Mouse (Mus musculus) inflammation-experienced regulatory T-cells, adult 6 months (primary cell): Measurements from ENCODE around the gene Wnt5b. TPM values are rescaled to one million over a fixed set of nuclear protein-coding genes. Genes with fewer than 3 reads are reported as not detected.
A peak's percentile ranks its signal among the peaks of the same experiment; 100 is the strongest.
"Not testable (repeated sequence)": the region's sequence is repeated elsewhere in the genome, so short reads cannot be mapped to it uniquely, and the experiment has no call there.

Experiments used
- ATAC-seq: one replicate; pipeline ENCODE4 v1.8.0; 2017
- polyA plus RNA-seq, 3 experiments: library from polyadenylated mRNA; unstranded; fragments of 100-300 nt; shearing (Covaris generic); gene quantifications; one replicate each; pipeline ENCODE4 v1.2.1; 2017

The Wnt5b gene
- polyA plus RNA-seq, 3 experiments from 2014 or later = 0.16 TPM; not detected in 2

DNA sequence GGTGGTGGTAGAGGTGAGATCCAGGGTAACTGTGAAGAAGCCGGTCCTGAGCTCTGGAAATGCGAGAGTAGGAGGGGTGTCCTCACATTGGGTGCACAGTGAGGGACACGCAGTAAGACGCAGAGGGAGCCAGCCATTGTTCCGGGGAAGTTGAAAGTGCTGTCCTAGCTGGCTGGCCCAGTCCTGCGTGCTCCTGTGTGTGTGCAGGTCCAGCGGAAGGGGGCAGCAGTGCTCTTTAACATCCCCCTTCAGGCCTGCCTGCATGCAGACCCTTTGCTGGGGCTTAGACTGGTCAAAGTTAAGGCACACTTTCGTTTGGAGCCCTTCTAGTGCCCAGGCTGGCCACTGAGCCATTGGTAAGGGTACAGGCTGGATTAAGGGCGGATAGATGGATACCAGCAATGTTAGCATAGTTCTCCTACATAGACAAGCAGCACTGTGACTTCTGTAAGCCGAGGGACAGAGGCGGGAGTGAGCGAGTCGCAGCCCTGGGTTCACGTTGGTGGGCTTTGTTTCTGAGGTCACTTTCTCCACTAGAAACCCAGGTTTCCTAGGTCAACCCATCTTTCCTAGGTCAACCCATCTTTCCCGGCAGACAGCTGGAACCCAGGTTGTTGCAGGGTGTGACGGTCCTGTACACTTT, 61.1 kb downstream of the Wnt5b start:
- no peak for ATAC-seq

GRCm38 (mm10) chr6:119481741-119482390, 62.3 kb downstream of the Wnt5b start:
- not testable (repeated sequence) for ATAC-seq

DNA sequence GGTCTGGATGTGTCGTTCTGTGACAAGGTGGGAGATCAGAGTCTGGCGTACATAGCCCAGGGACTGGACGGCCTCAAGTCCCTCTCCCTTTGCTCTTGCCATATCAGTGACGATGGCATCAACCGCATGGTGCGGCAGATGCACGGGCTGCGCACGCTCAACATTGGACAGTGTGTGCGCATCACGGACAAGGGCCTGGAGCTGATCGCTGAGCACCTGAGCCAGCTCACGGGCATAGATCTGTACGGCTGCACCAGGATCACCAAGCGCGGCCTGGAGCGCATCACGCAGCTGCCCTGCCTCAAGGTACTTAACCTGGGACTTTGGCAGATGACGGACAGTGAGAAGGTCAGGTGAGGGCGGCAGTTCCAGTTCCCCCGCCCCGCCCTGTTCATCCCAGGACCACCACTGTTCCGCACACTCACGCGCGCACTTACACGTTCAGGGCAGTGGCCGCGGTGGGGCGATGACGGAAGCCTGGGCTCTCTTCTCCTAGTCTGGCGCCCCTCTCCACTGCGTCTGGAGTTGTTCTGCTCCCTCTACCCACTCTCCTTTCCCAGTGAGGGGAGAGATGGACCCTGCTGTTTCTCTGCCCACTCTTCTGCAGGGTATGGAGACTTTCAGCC, 63.3 kb downstream of the Wnt5b start:
- no peak for ATAC-seq

DNA sequence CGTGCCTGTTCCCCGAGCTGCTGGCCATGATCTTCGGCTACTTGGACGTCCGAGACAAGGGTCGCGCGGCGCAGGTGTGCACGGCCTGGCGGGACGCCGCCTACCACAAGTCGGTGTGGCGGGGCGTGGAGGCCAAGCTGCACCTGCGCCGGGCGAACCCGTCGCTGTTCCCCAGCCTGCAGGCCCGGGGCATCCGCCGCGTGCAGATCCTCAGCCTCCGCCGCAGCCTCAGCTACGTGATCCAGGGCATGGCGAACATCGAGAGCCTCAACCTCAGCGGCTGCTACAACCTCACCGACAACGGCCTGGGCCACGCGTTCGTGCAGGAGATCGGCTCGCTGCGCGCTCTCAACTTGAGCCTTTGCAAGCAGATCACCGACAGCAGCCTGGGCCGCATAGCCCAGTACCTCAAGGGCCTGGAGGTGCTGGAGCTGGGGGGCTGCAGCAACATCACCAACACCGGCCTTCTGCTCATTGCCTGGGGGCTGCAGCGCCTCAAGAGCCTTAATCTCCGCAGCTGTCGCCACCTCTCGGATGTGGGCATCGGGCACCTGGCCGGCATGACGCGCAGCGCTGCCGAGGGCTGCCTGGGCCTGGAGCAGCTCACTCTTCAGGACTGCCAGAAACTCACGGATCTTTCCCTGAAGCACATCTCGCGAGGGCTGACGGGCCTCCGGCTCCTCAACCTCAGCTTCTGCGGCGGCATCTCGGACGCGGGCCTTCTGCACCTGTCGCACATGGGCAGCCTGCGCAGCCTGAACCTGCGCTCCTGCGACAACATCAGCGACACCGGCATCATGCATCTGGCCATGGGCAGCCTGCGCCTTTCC, 64.1 kb downstream of the Wnt5b start:
- ATAC-seq = peak; percentile 46

- peak; percentile 52 for ATAC-seq
Observed at GRCm38 (mm10) chr6:119479343-119479875, 64.7 kb downstream of the Wnt5b start, which contains the start of gene Fbxl14. Gene Fbxl14, plus strand, starts transcription at chr6:119479668.

DNA sequence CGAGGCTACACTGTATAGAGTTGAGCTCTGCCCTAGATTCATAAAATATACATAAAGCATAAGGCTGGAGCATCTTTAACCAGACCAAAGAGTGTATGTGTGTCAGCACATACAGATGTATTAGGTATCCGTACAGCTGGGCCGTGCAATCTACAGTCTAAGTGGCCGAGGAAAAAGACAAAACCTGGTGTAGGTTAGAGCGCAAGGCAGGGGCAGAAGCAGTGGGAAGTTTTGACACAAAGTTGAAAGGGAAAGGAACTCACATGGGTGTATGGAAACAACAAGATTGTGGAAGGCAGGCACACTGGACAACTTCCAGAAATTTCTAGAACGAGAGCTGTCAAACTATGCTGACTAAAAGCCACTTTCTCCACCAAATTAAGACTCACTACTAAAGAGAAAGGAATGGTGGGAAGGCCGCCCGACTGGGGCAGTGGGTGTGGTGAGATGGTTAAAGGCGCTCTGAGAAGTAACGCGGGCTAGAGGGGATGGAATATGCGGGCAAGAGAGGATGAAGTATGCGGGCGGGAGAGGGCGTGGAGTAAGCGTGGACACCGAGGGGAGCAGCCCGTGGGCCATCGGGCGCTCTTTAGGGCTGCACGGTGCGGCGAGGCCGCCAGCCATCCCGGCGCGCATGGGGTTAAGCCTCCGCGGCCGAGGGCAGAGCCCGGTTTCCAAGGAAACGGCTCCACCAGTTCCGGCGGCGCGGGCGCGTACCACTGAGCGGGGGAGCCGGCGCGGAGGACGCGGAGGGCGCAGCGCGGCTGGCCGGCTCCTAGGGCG, 65.4 kb downstream of the Wnt5b start:
- peak; percentile 62 for ATAC-seq

DNA sequence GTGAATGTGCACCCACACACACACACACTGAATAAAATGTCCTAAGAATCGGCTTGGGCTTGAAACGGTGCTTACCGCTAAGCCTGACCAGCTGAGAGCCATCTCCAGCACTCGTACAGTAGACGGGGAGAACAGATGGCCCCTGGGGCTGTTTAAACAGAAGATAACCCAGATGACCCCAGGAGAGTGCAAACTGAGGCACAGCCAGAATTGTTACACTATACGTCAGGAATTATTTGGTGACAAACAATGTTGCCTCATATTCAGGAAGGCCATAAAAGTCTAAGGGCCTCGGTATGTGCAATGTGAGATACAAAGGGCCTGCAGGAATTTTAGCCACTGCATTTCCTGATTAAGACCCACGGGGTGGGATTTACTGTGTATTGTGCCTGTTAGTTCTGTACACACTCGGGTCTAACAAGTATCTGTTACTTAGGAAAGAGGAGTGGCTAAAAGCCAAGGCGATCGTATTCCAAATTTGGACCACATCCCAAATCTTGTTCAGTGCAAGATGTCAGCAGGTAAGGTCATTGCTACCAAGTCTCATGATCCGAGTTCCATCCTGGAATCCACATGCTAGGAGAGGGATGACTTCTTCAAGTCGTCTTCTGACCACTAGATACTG, 66.3 kb downstream of the Wnt5b start:
- no peak for ATAC-seq

DNA sequence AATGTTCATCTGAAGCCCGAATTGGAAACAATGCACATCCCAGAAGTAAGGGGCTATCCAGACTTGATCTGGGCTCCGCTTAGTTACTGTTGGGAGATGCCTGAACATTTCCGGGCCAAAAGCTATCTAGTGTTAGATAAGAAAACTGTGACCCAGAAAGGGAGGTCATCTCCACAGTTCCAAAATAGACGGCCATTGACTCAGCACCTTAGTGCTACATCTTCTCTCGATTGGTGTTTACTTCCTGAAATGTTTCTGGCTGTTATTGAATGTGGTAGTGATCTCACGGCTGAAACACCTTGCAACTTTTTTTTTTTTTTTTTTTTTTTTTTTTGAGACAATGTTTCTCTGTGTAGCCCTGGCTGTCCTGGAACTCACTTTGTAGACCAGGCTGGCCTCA, 68.2 kb downstream of the Wnt5b start:
- ATAC-seq = no peak

DNA sequence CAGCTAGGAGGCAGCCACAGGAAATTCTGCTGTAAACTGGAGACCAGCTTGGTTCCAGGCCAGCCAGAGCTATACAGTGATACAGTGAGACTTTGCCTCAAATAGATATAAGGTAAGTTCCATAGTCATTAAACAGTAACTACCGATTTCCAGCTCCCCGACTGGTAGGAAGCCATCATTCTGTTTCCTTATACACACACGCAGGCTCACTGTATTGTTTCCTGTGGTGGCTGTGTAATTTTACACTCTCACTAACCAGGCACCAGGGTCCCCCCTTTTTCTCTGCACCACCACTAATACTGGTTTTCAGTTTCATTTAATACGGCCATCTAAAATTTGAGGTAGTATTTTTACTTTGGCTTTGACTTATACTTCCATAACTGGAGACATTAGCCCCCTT, 70.2 kb downstream of the Wnt5b start:
- ATAC-seq = no peak

- ATAC-seq = no peak
Observed at GRCm38 (mm10) chr6:119473446-119473845, 70.7 kb downstream of the Wnt5b start.

GRCm38 (mm10) chr6:119472705-119473104, 71.4 kb downstream of the Wnt5b start:
- ATAC-seq = no peak

DNA sequence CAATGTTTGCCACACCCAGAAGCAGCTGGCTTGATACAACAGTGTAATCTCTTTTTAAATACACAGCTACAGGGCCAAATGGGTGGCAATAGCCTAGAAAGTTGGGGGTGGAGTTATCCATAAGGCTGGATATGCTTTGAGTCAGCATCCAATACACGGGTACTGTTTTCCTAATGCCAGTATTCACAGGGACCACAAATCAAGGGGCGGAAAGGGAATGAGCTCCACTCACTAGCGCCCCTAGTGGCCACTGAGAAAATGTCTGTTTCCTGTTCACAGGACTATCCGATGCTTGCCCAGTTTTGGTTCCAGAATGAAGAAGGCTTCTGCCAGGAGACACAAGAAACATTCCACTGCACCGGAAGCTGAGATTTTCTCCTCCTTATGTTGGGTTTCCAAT, 72.0 kb downstream of the Wnt5b start:
- ATAC-seq = peak; percentile 69

DNA sequence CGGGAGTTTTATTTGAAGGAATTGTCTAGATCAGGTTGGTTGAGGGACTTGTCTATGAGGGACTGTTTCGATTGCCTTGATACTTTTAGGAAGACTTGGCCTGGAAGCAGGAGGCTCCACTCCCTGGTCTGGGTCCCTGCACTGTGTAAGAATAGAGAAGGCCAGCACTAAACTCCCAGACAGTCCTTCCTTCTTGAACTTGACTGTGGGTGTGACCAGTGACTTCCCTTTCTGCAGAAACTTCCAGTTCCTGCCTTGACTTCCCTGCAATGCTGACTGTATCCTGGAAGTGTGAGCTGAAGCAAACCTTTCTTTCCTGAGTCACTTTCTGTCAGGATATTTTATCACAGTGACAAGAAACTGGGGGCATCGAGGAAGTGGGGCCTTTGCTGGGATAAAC, 73.4 kb downstream of the Wnt5b start:
- ATAC-seq = no peak

DNA sequence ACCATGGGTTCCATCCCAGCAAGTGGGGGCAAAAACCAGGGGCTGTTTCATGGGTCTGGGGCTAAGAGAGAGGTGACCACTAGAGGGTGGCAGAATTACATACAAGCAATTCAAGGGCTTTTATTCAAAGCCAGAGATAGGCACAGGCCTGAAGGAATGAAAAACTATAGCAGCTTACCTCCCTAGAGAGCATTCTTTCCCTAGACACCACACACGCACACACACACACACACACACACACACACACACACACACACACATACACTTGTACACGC, 76.4 kb downstream of the Wnt5b start:
- ATAC-seq = no peak

DNA sequence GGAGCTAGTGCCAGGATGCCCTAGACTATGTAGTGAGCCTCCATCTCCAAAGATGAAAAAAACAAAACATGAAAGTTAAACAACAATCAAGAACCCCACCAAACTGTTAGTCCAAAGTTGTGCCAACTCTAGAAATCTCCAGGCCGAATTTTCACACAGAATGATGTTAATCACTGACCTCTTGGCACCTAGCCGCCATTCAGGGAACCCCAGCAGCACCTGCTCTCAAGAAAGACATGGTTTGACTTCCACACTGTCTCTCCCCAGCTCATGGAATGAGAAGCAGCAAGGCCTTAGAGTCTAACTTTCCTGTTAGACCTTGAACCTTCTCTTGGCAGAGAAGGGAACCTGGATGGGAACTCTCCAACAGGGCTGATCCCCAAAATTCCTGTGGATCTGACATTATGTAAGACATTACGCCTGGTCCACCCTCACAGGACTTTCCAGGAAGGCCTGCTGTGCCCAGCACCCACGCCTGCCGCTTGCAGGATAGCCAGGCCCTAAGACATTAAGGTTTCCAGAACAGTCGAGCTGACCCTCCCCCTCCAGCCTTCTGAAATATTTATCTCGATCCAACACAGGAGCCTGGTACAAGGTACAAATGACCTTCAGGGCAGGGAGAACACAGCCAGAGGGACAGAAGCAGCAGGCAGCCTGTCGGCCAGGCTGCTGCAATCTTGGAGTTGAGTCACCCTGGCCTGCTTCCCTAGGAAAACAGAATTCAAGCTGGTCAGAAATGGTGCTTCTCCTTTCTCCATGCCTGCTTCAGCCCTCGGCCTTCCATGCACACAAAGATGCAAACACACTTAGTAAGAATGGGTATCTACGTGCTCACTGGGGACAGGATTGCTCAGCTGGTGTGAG, 77.0 kb downstream of the Wnt5b start:
- no peak for ATAC-seq

DNA sequence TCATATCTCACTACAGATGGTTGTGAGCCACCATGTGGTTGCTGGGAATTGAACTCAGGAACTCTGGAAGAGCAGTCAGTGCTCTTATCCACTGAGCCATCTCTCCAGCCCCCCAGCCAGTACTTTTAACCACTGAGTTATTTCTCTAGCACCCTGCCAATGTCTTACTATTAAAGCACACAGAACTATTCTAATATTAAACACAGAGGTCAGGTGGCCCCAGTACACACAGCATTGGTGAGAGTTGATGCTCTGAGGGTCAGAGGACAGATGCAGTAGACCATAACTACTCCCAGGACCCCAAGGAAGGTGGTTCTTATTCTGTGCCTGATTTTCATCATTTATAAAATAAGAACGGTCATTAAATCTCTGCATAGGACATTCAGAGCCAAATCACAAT, 78.0 kb downstream of the Wnt5b start:
- ATAC-seq = no peak

DNA sequence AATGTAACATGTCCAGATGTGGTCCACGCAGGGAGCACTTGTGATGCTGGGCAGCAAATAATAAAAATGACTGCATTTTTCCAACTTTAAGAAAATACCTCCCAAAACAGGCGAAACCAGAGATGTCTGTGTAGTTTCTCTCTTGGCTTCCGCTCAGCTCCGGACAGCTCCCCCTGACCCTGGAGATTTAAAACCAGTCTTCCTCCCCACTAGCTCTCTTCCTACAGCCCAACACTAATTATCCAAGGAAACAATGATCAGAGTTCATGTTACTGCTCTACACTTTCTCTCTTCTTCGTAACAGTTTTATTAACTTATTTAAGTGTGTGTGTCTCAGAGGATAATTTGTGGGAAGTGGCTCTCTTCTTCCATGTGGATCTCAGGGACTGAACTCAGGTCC, 83.8 kb downstream of the Wnt5b start:
- ATAC-seq = no peak

- ATAC-seq = no peak
Observed at GRCm38 (mm10) chr6:119459041-119459440, 85.1 kb downstream of the Wnt5b start.

DNA sequence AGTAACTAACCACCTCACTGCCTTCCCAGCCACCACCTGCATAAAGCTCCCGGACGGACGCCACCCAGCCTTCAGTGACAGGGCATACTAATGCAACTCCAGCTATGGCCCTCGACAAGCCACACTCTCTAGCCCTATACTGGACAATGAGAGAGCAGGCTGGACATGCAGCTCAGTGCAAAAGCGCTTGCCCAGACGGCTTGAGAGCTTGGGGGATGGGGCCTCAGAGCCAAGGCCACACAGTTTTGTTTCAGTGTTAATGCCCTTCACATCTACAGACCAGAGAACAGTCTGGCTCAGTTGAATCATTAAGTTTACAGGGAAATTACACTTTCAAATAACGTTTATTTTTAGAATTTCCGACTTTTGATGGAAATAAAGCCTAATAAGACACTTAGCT, 86.0 kb downstream of the Wnt5b start:
- ATAC-seq = no peak

DNA sequence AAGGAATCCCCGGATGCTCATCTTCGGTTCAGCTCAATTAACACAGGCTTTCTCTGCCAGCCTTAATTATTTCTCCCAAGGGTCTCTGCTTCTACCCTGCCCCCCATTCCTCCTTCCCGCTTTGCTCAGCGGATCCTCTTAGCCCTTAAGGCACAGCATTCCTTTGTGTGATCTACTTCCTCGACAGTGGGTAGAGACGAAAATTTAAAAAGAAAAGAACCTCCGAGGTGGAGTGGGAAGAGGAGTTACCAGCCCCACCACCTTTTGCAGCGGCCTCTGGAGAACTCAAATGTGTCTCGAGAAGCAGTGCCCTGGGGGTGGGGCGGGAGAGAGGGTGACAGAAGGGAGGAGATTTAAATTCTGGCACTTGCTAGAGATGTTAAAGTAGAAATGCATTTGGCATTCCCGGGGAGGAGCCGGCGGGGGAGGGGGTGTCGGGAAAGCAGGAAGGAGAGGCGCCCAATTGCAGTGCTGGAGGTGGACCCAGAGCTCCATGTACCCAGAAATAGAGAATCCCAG, 92.1 kb downstream of the Wnt5b start:
- no peak for ATAC-seq
